Mouse (Mus musculus) liver, adult 2 months (tissue): ENCODE data around the gene N4bp2l2. TPM values are rescaled to one million over a fixed set of nuclear protein-coding genes. Genes with fewer than 3 reads are reported as not detected.
A peak's percentile ranks its signal among the peaks of the same experiment; 100 is the strongest.
"Not testable (repeated sequence)": the region's sequence is repeated elsewhere in the genome, so short reads cannot be mapped to it uniquely, and the experiment has no call there.

Source experiments
- DNase-seq: peaks from one replicate; pipeline ENCODE4 v3.0.0-alpha.2; 2011; ENCODE audit warnings: low read depth, low spot score; ENCODE audit errors: extremely low read depth
- H3K27ac ChIP-seq: fragments of 200-500 bp; replicated peaks from 2 replicates; pipeline ENCODE4 v1.5.1; 2012; ENCODE audit warnings: low read depth, mild to moderate bottlenecking, control low read depth, inconsistent platforms, low read length; ENCODE audit not compliant: insufficient read depth
- H3K27me3 ChIP-seq: fragments of 200-500 bp; 2 replicates; pipeline ENCODE4 v1.6.1; 2012; ENCODE audit warnings: mild to moderate bottlenecking, moderate library complexity, low read length, inconsistent platforms; ENCODE audit not compliant: control insufficient read depth, insufficient read depth
- H3K36me3 ChIP-seq: fragments of 200-500 bp; 2 replicates; pipeline ENCODE4 v1.6.1; 2012; ENCODE audit warnings: low read length, inconsistent platforms; ENCODE audit not compliant: control insufficient read depth, insufficient read depth
- H3K4me1 ChIP-seq: fragments of 200-500 bp; 2 replicates; pipeline ENCODE4 v1.6.1; 2011; ENCODE audit warnings: low read length; ENCODE audit not compliant: control insufficient read depth, insufficient read depth
- H3K4me3 ChIP-seq: fragments of 200-500 bp; 2 replicates; pipeline ENCODE4 v1.5.1; 2011; ENCODE audit warnings: low read depth, mild to moderate bottlenecking, control low read depth, low read length, moderate library complexity; ENCODE audit not compliant: insufficient read depth
- H3K79me2 ChIP-seq: fragments of 200-500 bp; 2 replicates; pipeline ENCODE4 v1.6.1; 2012; ENCODE audit warnings: inconsistent platforms, mild to moderate bottlenecking, low read length, moderate library complexity; ENCODE audit not compliant: control insufficient read depth, insufficient read depth
- H3K9ac ChIP-seq: fragments of 200-500 bp; 2 replicates; pipeline ENCODE4 v1.6.1; 2012; ENCODE audit warnings: low read depth, mild to moderate bottlenecking, control low read depth, inconsistent platforms, low read length
- CTCF ChIP-seq: fragments of 200-500 bp; IDR thresholded peaks from 2 replicates; pipeline ENCODE4 v1.5.1; 2011; ENCODE audit warnings: low read depth, low read length, control low read depth
- POLR2A ChIP-seq: fragments of 200-500 bp; IDR thresholded peaks from 2 replicates; pipeline ENCODE4 v1.6.1; 2011; ENCODE audit warnings: low read length, control low read depth; ENCODE audit not compliant: insufficient read depth; ENCODE audit errors: extremely low read depth
- WGBS: fragments of 180-500 bp; shearing (Covaris S2); methylation state at CpG from one replicate; pipeline ENCODE4 v1.1.7; 2018; 5-methylcytosine and 5-hydroxymethylcytosine counted together
- polyA plus RNA-seq: library from polyadenylated mRNA; depleted of rRNA; stranded (reverse); fragments of >200 nt; gene quantifications from 2 replicates; pipeline ENCODE4 v1.2.3, GENCODE M21; 2012; rRNA removed
- total RNA-seq: library from RNA; depleted of rRNA; stranded (reverse); fragments of >200 nt; gene quantifications from 2 replicates; pipeline ENCODE4 v1.2.3, GENCODE M21; 2014; rRNA removed

Gene N4bp2l2
- 32.0 and 60.5 TPM in 2 replicates for total RNA-seq
- polyA plus RNA-seq = 5.1 and 6.9 TPM in 2 replicates

DNA sequence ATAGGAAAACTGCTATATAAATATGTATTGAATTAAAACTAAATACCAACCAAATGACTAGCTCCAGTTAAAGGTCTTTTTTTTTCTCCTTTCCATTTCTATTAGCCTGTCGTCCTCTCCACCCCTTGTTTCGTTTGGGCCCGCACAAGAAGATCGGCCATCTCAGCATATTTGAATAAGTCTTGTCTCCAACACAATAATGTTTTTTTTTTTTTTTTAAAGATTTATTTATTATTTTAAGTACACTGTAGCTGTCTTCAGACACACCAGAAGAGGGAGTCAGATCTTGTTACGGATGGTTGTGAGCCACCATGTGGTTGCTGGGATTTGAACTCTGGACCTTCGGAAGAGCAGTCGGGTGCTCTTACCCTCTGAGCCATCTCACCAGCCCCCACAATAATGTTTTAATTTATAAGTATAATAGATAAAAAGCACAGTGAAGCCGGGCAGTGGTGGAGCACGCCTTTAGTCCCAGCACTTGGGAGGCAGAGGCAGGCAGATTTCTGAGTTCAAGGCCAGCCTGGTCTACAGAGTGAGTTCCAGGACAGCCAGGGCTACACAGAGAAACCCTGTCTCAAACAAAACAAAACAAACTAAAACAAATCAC lies at the start of gene N4bp2l2:
TSS of gene N4bp2l2 (minus strand) at position 51 of the 607 bp plus-strand sequence.
- H3K9ac ChIP-seq = peak within 1 kb of the TSS; percentile 98

DNA sequence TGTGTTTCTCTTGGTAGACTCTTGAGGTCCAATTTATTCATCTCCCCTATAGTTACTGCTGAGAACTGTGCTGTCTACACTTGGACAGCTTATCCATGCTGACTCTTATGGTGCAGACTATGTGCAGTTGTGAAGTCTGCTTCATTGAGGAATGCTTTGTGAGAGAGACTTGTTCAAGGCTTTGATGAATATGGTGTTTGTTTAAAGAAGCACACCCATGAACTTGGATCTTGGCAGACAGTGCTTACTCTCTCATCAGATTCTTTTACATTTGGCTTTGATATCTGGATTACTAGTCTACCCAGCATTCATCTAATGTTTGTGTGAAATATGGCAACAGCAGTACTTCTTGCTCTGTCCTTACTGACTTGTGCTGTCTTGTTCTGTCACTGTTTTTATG lies 47.4 kb upstream of the N4bp2l2 start:
- Histone ChIP-seq H3K27ac (no peak overlapping the region), H3K9ac (no peak overlapping the region)

More for the DNA sequence above, at the start of gene N4bp2l2:
- H3K36me3 ChIP-seq = peaks cover 11% of the 10 kb centered on the region
- peak within 1 kb of the TSS; percentile 97 for H3K27ac ChIP-seq
- peak within 1 kb of the TSS; percentile 98 for H3K4me3 ChIP-seq
- peaks cover 20% of the 10 kb centered on the region; the same call in 1 of the 2 replicates for H3K79me2 ChIP-seq
- WGBS = 92% methylated on average over 9 of the region's 9 CpGs
- H3K4me1 ChIP-seq = peaks cover 10% of the 10 kb centered on the region; the same call in 1 of the 2 replicates
- not testable (repeated sequence) for H3K27me3 ChIP-seq, DNase-seq

DNA sequence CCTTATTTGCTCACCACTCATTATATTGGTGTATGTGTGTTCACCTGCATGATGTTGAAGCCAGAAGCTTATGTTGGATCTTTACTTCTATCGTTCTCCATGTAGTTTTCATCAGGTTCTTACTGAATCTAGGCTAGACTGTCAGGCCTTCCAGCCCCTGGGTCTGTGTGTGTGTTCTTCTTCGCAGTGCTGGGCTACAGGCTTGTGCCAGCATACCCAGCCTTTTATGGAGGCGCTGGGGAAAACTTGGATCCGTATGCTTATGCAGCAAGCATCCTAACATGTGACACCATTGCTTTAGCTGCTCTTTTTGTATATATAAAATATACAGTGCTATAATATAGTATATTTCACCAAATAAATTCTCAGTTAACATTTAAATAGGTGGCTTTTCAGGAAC lies 45.5 kb upstream of the N4bp2l2 start:
- Histone ChIP-seq H3K4me3 (no peak overlapping the region), H3K4me1 (no peaks in the 10 kb centered on the region), H3K9ac (no peak overlapping the region), H3K27ac (no peak overlapping the region), H3K79me2 (peaks cover 22% of the 10 kb centered on the region), H3K27me3 (no peaks in the 10 kb centered on the region), H3K36me3 (no peaks in the 10 kb centered on the region)
- TF ChIP-seq CTCF = no peak
- no peak for TF ChIP-seq POLR2A
- 91% methylated on average over 4 of the region's 4 CpGs for WGBS
- no peak for DNase-seq

More for the DNA sequence above, 47.4 kb upstream of the N4bp2l2 start:
- Histone ChIP-seq H3K4me1 (no peaks in the 10 kb centered on the region), H3K27me3 (no peaks in the 10 kb centered on the region), H3K36me3 (no peaks in the 10 kb centered on the region), H3K4me3 (no peak overlapping the region), H3K79me2 (peaks cover 17% of the 10 kb centered on the region)
- TF ChIP-seq POLR2A = no peak
- TF ChIP-seq CTCF = no peak
- peak; percentile 11 for DNase-seq

DNA sequence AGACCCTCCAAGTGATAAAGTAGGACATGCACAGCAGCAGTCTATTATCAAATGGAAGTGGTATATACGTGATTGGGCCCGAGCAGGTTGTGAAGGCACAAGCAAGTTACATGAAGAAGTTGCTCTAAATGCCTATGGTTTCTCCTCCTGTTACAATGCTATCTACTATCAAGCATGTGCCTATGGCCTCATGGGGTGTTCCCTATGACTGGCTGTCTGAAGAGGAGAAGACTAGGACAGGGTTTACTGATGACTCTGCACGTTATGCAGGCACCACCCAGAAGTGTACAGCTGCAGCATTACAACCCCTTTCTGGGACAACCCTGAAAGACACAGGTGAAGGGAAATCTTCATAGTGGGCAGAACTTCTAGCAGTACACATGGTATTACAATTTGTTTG lies 41.2 kb upstream of the N4bp2l2 start:
- not testable (repeated sequence) for H3K27me3 ChIP-seq, H3K9ac ChIP-seq, H3K4me3 ChIP-seq, H3K36me3 ChIP-seq, H3K4me1 ChIP-seq, DNase-seq, H3K27ac ChIP-seq
- peaks cover 22% of the 10 kb centered on the region for H3K79me2 ChIP-seq
- WGBS = 96% methylated on average over 3 of the region's 3 CpGs

DNA sequence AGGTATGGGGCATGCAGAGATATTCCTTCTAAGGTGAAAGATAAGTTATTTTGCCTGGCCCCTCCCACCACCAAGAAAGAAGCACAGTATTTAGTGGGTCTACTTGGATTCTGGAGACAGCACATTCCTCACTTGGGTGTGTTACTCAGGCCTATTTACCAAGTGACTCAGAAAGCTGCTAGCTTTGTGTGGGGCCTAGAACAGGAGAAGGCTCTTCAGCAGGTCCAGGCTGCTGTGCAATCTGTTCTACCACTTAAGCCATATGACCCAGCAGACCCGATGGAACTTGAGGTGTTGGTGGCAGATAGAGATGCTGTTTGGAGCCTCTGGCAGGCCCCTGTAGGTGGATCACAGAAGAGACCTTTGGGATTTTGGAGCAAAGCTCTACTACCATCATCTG lies 40.7 kb upstream of the N4bp2l2 start:
- not testable (repeated sequence) for H3K27me3 ChIP-seq, H3K36me3 ChIP-seq, H3K4me3 ChIP-seq, H3K27ac ChIP-seq, H3K9ac ChIP-seq, H3K4me1 ChIP-seq, DNase-seq
- H3K79me2 ChIP-seq = peaks cover 22% of the 10 kb centered on the region
- 93% methylated on average over 1 of the region's 1 CpGs for WGBS

DNA sequence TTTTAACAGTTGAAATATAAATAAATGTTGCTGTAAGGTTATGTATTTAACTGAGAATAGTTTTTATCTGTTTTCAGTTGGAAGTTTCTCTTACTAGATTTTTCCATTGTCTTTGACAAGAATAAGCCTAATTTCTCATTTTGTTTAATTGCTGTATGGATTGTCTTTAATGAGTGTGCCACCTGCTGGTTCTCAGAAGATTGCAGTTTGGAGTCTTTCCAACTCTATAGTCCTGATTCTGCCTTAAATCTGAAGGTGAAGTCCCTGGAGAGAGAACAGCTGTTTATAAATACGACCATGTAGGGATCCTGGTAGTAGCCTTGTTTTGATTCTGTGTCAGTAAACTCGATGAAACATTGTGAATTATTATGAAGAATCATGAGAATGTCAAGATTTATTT lies 36.7 kb upstream of the N4bp2l2 start:
- no peaks in the 10 kb centered on the region for H3K27me3 ChIP-seq
- peaks cover 5% of the 10 kb centered on the region; the same call in 1 of the 2 replicates for H3K79me2 ChIP-seq
- peak; percentile 56 for DNase-seq
- H3K27ac ChIP-seq = no peak overlapping the region
- no peak for TF ChIP-seq POLR2A
- no peak for TF ChIP-seq CTCF
- no peak overlapping the region for H3K4me3 ChIP-seq
- no peaks in the 10 kb centered on the region for H3K36me3 ChIP-seq
- no peak overlapping the region for H3K9ac ChIP-seq
- no peaks in the 10 kb centered on the region for H3K4me1 ChIP-seq
- WGBS = 37% methylated on average over 2 of the region's 2 CpGs
